Mouse (Mus musculus) T-helper 2 cell (primary cell): Measurements from ENCODE around the gene Creb1.

Experiments used
- in situ Hi-C: fragments of 300-600 bp; cut with MboI, MseI; formaldehyde crosslinking; loops from one replicate; pipeline ENCODE4 v1.15.1; 2025; ENCODE audit warnings: high pct_unique_total_duplicates

Gene Creb1

DNA sequence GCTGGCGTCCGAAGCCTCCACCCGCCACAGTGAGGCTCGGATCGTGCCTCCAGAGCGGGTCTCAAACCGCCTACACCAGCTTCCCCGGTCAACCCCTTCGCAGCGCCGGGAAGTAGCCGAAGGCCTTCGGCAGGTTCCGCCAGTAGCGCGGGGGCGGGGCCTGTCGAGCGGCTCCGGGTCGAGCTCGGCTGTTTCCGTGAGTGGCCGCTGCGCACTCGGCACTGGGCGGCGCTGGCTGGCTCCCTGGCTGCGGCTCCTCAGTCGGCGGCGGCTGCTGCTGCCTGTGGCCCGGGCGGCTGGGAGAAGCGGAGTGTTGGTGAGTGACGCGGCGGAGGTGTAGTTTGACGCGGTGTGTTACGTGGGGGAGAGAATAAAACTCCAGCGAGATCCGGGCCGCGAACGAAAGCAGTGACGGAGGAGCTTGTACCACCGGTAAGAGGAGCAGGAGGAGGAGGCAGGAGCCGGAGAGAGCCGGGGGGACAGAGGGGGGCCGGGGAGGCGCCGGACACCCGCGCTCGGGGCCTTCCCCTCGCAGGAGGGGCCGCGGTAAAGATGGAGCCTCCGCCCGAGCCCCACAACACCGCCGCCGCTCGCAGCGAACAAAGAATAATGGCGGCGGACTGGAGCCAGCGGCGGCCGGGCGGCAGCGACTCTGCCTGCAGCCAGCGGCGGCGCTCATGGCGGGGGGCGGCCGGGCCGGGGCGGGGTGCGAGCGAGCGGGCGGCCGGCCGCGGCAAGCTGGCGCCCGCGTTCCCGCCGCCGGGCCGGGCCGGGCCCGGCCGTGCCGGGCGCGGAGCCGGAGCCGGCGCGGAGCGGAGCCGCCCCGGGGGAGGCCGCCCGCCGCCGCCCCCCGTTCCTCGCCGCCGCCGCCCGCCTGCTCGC is at the start of gene Creb1:
Gene Creb1 (plus strand): TSS at position 57 of the 882 bp plus-strand sequence.
- in situ Hi-C loops: loop anchor here (5.0 kb wide), 1 partner anchor 416 kb away; no protein-coding TSS in a partner anchor

DNA sequence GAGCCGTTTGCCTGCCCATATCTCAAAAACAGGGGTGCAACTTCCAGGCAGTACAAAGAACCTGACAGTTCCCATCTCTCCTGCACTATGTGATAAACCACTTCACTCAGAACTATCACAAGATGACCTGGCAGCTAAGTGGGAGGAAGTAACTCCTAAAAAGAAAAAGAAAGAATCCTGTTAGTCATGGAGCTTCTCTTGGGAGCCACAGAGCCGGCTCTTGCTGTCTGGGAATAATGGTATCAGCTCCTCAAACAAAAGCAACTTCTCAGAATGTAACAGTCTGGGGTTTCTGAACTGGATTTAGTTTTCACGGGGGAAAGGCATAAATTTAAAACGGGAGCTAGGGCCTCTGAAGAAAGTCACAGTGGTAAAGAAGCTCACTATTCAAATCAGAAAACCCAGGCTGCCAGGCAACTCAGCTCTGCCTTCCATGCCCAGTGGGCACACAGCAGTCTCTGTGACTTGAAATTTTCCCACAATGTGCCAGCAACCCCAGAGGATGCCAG is 43.9 kb upstream of the Creb1 start:
- in situ Hi-C loops: no loop called here

DNA sequence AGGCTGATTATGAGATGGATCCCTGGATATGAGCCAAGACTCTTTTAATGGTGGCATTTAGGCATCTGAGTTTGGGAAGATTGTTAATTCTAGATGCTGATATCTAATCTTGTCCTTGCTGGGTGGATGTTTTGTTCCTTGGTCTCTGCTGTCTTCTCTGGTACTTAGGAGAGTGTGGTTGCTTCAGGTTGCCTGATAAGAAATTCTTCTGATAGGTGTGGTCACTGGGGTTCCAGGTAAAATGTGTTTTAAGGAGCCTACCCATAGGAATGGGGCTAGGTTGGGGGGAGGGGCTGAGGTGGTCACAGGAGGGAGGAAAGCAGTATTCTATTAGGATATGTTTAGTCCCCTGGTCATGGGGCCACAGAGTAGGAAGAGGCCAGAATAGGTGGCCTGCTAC is 35.6 kb upstream of the Creb1 start:
- in situ Hi-C loops: no loop called here

DNA sequence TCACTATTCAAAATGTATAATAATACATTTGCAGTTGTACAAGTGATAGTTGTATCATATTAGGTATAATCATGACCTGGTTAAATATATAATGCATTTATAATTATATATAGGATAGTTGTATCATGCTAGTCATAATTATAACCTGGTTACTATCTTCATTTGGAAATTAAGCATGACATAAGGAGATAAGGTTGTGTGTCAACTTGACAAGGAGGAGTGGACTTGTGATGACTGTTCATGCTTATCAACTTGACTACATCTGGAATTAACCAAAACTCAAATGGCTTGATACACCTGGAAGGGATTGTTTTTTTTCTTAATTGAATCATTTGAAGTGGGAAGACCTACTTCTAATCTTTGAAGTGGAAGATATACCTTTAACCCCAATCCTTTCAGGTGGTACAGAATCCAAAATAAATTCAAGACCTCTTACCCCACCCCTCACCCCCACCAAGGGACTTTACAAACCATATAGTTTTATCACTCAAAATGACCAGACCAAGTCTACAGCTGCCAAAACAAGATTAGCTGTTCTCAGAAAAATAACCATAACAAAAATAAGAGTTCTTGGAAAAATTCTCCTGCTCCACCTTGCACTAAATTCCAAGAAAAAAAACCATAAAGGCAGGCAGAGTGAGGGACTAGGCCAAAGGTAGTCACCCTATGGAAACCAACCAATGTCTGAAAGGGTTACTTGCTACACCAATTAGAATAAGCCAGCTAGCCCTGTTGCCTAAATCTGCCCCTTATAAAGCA is 30.9 kb upstream of the Creb1 start:
- in situ Hi-C loops: no loop called here

DNA sequence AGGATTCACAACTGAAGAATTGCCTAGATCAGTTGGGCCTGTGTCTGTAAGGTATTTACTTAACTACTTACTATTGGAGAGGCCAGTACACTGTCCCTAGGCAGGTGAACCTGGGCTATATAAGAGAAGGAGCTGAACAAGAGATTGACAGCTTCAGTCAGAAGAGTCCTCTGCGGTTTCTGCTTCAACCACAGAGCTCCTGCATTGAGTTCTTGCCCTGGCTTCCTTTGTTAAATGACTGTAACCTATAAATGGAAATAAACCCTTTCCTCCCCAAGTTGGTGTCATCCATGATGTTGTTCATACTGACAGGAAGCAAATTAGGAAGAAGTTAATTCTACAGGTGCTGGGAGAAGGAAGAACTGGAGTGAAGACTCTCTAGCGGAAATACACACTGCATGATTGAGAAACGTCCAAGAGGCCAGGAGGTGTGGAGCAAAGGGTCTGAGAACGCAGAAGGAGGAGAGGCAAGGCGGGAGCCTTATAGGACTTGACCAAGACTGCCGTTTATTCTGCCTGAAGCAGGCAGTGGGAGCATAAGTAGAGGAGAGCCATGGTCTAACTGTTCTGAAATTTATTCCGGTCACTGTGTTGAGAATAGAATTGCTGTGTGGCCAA is 23.9 kb upstream of the Creb1 start:
- in situ Hi-C loops: no loop called here

DNA sequence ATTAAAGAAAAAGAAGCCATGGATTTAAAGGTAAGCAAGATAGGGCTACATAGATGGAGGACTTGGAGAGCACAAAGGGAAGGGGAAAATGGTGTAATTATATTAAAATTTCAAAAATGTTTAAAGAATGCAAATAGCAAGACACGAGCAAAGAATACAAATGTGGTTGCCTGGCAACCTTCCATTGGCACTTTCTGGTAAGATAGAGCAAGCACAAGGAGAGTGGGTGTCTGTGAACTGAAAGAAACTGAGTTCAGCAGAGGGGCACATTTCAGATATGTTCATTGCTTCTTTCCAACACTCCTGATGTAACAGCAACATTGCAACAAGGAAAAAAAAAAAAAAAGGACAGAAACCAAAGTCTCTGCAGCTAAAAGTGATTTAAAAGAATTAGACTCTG is 22.8 kb upstream of the Creb1 start:
- in situ Hi-C loops: no loop called here

DNA sequence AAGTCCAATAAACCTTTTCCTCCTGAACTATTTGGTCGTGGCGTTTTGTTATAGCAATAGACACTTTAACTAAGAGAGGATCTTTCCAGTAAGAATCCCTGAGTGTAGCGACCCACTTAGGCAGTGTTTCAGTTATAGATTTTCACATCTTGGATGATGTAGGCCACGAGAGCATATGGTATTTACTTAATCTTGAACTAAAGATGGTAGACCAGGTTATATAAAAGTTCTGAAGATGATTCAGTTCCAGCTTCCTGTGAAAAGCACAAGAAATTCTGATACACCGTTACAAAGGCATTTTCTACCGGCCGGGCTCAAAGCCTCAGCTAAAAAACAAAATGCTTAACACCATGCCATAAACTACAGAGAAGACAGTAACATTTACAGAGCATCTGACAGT is 18.3 kb upstream of the Creb1 start:
- in situ Hi-C loops: no loop called here

DNA sequence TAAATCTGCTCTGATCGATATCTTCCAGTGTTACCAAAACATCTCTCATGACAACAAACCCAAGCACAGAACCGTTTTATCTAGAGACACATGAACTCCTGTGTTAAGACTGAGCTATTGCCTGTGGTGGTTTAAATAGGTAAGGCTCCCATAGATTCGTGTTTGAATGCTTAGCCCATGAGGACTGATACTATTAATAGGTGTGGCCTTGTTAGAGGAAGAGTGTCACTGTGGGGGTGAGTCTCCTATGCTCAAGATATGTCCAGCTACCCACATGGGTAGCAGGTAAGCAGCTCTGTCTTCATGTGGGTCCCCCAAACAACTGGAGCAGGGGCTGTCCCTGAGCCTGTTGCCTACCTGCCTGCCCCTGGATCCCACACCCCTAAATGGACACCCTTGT is 15.9 kb upstream of the Creb1 start:
- in situ Hi-C loops: loop anchor here (5.0 kb wide), 1 partner anchor 209 kb away; no protein-coding TSS in a partner anchor

DNA sequence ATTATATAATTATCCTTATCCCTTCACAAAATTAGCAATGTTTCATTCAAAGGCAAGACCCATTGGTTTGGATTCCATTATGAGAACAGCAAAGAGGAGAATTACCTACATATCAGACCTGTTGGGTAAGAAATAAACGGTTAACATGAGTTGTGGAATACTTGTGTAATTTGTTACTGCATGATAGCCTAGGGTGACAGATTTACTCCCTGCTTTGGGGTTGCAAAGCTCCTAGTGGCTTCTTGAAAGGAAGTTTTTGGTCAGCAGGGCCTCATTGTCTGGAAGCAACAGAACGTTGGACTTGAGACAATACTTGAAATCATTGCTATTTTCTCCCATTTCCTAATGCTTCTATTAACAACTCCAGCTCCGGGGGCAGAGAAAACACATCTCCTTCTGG is 14.0 kb upstream of the Creb1 start:
- in situ Hi-C loops: loop anchor here (5.0 kb wide), 1 partner anchor 211 kb away; no protein-coding TSS in a partner anchor

DNA sequence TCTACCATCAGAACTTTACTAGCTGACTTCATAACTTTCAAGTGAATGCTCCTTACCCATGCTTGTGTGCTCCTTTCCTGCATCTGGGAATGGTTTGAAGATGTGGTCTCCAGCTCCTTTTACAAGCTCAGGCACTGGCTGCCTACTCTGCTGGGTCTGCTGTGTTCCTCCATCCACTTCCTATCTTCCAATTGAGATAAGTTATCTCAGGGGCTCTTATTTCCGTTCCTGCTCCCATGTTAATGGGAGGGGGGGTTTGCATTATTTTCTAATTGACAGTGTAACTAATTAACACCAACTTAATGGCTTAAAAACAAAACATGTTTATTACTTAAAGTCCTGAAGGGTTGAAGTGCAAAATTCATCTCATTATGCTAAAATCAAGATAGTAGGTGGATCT is 13.1 kb upstream of the Creb1 start:
- in situ Hi-C loops: loop anchor here (5.0 kb wide), 1 partner anchor 212 kb away; no protein-coding TSS in a partner anchor

DNA sequence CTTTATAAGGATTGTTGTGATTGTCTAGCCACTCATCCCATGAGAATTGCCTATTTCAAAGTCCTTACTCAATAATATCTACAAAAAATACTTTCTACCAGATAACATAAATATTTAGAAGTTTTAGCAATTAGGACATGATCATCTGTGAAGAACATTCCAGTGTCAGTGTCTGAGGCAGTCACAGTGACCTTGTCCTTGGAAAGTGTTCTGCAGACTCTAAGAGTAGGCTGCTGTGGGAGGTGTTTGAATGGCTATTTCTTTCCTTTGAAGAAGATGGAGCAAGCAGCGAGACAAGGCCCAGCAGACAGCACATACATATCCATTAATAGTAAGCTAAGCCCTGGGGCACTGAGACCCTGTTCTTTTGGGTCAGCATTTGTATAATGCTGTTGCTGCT is 12.5 kb upstream of the Creb1 start:
- in situ Hi-C loops: loop anchor here (5.0 kb wide), 1 partner anchor 213 kb away; no protein-coding TSS in a partner anchor

DNA sequence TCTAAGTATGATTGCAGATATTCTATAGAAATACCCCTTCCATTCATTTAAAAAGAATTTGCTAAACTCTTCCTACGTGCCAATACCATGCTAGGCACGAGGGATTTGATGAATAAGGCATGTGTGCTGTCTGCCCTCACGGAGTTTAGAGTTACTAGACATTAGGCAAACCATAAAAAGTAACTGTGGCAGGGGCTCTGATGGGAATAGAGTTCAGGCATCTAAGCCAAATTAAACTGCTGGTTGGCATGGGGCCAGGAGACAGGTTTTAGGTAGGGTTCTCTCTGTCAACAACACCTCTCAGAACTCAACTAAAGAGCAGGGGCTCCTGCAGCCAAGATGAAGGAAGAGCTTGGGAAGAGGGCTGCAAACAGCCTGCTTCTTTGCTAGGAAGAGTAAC is 10.7 kb upstream of the Creb1 start:
- in situ Hi-C loops: no loop called here

DNA sequence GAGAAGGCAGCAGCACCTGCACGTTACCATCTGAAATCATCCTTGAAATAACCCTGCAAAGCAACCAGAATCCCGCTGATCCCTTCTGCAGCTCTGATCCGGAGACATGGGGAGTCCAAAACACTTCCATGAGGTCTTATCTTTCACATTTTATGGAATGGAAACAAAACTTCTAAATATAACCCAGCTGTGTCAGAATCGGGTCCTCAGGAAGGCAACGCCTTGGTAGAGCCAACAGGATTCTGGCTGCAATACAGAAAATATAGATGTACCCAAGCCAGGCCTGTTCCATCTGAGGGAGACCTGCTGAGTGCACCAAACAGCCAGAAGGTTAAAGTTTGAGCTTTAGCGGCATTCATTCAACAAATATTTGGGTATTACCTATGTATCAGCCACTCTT is 9.8 kb upstream of the Creb1 start:
- in situ Hi-C loops: no loop called here

DNA sequence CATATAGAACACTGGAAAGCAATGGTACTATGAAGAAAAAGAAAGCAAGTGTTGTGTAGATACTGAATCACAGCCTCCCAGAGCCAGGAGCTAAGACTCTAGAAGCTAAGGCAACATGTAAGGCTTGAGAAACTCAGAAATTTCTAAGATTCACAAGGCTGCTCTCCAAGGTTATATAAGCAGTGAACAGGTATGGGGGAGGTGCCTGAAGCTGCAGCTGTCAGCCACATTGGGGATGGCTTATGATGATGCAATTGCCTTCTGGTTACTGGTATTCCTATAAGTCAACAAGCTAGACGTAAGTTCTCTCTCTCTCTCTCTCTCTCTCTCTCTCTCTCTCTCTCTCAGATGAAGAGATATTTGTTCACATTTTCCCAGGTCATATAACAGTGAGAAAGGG is 9.3 kb upstream of the Creb1 start:
- in situ Hi-C loops: no loop called here

DNA sequence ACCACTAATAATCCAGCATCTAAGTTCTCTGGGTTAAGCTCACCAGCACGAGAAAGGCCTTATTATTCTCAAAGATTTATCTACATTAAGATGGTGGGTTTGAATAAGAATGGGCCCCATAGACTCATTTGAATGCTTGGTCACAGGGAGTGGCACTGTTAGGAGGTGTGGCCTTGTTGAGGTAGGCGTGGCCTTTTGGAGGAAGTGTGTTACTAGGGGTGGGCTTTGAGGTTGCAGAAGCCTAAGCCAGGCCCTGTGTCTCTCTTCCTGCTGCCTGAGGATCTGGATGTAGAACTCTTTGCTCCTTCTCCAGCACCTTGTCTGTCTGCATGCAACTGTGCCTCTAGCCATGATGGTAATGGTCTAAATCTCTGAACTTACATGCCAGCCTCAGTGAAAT is 7.8 kb upstream of the Creb1 start:
- in situ Hi-C loops: no loop called here

DNA sequence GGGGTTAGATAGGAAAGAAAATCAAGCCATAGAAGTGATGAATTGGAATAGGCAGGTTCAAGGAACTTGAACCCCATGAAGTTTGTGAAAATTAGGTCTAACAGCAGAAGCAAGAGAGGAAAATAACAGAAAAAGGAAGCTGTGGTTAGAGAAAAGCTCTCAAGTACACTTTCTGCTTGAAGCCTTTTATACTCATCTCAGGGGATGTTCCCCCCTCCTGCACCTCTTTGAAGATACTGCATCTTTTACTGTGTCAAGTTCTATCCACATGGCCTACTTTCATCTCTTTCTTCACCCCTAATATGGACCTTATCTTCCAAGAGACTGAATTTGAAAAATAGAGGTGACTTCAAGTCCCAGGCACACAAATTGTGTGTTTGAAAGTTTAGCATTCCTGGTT is 4.8 kb upstream of the Creb1 start:
- in situ Hi-C loops: no loop called here

DNA sequence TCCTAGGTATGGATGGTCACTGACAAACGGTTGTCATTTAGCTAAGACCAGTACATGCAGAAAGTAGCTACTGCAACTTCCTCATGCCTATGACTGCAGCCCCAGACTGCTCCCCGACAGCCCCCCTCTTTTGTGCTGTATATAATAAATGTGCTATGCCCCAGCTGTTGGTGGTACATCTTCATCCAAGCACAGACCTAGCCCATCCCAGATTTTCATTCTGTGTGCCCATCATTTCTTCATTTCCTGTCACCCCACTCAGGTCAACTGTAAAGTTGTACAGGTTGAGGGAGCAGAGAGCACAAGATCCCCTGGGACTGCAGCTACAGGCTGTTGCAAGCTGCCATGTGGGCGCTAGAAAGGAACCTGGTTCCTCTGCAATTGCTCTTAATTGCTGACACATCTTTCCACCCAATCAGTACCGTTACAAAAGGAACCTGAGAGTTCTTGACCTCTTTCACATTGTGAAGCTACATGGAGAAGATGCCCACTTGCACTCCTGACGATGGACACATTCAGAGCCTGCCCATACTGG is 2.6 kb upstream of the Creb1 start:
- in situ Hi-C loops: loop anchor here (5.0 kb wide), 1 partner anchor 413 kb away; no protein-coding TSS in a partner anchor

DNA sequence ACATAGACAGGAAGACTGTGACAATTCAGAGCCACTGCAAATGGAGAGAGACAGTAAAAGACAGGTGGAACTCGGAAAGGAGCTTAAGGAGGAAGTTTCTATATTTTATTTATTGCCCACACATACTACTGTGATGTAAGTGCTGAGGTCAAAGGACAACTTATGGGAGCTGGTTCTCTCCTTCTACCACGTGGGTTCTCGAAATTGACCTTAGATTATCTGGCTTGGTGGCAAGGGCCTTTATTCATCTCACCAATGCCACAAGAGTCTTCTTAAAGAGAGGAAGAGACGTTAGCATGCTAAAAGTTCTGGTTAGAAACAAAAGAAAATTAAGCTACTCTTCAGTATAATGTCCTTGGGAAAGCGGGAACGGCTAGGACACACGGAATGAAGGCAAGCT is 897 bp upstream of the Creb1 start:
- in situ Hi-C loops: loop anchor here (5.0 kb wide), 1 partner anchor 414 kb away; no protein-coding TSS in a partner anchor

DNA sequence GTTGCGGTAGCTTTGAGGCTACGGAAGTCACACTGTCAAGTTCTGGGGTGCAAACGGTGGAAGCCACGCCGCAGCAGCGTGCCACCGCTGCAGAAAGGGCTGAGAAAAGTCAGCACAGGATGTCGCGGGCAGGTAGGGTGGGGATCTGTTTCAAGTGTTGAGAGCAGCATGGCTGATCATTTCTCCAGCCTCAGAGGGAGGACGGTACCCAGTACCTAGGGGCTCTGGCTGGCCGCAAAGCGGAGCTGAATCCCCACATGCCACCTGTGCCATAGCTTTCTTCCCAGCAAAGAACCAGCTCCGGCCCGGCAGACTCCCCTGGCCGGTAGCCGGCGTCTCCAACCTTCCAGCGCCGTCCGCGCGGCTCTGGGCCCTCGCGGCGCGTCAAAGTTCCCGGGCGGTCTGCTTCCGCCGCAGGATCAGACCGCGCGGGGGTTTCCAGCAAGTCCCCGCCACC is 350 bp upstream of the Creb1 start:
- in situ Hi-C loops: loop anchor here (5.0 kb wide), 1 partner anchor 415 kb away; no protein-coding TSS in a partner anchor

DNA sequence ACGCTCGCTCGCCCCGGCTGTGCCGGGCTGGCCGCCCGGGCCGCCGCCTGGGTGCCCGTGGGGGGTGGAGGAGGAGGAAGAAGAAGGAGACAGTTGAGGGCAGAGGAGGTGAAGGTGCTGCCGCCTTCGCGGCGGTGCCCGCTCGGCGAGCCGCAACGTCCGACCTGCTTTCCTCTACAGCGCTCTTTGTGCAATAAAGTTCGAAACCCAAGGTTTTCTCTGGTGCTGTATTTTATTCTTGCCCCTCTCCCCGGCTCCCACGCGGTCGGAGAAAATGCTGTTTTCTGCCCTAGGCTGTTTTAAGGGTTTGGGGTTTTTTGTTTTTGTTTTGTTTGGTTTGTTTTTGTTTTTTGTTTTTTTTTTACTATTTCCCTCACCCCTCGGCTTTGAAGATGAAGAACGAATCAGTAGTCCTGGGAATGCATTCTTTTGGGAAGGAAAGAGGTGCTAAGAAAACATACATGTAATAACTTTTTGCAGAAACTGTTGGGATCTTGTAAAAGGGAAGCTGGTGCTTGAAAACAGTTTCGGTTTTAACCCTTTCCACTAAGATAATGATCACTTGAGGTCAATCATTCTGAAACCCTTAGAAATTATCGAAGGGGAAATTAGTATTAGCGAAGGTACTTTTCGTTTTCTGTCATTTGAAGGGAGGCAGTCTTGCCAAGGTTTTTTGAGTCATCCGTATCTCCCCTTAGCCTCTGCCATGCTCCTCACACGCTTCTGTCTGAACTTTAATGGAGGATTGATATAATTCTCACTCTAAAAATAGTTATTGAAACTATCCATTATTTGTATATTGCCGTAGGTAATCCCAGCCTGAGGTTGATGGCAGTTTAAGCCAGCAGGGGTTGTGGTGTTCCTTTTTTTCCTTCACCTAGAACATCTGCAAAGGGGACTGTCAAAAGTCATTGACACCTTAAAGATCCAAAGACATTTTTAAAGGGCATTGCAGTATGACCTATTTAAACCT is 1.3 kb downstream of the Creb1 start:
- in situ Hi-C loops: loop anchor here (5.0 kb wide), 1 partner anchor 416 kb away; no protein-coding TSS in a partner anchor
